Mouse (Mus musculus) right cerebral cortex, postnatal 4 days (tissue): ENCODE data around the gene Tpt1.
"Not testable (repeated sequence)": the region's sequence is repeated elsewhere in the genome, so short reads cannot be mapped to it uniquely, and the experiment has no call there.

ENCODE experiments used
- DNase-seq: peaks from one replicate; pipeline ENCODE4 v3.0.0-alpha.2; 2022

Gene Tpt1

DNA sequence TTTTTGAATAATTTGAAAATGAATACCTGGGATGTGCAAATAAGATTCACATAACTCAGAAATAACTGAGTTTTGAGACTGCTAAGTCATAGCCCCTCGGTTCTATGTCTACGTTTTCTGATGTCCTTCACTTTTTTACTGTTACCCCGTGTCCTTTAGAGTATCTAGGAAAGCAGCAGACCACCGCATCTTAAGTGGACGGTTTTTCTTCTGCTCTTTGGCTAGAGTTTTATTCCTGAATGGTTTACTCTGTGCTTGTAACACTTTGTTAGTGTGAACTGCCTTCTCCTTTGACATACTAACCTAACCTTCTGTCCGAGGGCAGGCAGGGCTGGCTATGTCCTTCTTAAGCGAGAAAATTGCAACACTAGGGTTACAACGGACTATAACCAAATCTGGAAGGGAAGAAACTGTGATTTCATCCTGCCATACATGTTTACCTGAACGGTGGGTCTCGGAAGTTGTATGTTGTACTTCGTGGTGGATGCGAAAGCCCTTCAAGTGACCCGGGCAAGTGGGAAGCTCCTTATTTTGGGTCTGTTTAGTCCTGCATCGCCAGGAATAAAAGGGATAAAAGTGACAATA lies 690 bp upstream of the Tpt1 start:
- DNase-seq, result no peak

DNA sequence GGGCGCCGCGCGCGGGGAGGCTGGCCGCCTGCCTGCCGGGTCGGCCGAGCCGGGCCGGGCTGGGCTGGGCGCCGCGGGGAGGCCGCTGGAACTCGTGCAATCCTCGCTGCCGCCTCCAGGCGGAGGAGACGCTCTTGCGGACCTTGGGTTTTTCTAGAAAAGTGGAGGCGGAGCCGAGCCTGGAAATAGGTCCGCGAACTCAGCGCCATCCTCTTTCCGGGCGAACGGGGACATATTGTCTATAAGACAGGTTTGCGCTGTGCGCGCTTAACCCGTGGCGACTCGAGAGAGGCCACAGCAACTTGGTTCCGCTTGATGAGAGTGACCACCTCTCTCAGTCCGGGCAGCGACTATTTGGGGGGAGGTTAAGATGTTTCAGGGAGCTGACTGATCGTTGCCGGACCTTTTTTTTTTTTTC lies 814 bp downstream of the Tpt1 start:
- peak; percentile 84 for DNase-seq

DNA sequence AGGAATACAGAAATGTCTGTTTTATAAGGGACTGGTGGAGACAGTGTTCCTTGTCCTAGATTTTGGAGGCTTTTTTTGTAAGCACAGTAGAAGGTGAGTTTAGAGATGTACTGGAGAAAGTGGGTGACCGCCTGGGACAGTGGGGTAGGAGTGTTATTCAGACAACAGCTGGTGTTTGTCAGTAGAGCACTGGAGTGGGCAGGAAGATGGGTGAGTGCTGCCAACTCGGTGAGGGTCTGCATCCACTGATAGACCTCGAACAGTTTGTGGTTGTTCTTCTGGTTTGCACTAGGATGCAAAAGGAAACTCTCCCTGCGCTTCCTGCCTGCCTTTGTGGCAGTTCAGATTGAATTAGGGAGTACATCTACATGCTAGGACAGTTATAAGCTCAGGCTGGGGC lies 2.8 kb downstream of the Tpt1 start:
- no peak for DNase-seq

DNA sequence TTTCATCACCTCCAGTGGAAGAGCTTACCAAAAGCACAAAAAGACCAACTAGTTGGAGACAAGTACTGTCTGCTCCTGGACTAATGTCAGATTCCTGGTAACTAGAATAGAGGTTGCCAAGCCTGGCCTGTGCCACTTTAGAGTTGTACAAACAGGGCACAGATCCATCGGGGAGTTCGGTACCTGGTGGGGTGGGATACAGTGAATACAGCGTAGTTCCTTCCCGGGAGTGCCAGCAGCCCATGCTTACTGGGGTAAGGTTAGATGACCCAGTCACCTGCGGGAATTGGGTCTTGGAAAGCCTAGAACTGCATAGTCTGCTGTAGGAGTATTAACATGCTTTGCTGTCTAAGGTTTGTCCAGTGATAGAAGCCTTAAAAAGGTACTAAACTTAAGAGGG lies 3.6 kb downstream of the Tpt1 start:
- DNase-seq, result no peak

DNA sequence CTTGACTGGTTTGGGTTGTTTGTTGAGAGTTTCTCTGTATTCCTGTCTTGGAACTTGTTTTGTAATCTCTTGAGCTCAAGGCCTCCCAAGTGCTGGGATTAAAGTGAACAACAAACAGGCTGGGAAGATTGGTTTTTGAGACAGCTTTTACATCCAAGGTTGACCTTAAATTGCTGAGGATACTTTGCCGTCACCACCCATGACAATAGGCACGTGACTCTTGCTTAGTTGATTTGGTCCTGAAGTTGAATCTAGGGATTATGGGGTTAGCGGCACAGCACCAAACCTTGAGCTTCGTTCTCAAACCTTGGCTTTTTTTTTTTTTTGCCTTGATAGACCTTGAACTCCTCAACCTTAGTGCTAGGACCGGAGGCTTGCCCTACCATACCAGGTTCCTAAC lies 4.3 kb downstream of the Tpt1 start:
- no peak for DNase-seq

DNA sequence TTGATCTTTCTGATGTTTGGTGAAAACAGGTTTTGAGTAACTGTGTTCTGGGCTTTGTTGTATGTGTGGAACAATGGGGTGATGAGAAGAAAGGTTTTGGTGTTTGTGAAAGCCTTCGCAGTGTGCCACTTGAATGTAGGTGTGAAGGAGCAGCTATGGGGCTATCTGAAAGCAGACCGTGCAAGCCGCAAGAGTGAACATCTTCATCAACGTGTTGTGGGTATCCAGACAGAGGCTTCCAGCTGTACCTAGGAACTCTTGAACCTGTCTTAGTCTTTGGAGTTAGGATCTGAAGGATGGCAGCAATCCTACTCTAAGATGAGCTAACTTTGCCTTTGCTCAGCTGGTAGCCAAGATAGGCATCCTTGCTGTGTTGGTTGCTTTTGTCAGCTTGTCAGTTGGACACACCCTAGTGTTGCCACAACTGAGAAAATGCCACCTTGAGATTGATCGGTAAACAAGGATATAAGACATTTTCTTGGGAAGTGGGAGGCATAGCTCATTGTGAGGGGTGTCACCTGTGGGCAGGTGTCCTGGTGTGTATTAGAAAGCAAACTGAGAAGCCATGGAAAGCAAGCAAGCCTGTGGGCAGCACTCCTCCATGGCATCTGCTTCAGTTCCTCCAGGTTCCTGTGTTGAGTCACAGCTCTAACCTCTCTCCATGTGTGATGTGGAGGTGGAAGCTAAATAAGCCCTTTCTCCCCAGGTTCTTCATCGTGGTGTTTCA lies 5.1 kb downstream of the Tpt1 start:
- no peak for DNase-seq

DNA sequence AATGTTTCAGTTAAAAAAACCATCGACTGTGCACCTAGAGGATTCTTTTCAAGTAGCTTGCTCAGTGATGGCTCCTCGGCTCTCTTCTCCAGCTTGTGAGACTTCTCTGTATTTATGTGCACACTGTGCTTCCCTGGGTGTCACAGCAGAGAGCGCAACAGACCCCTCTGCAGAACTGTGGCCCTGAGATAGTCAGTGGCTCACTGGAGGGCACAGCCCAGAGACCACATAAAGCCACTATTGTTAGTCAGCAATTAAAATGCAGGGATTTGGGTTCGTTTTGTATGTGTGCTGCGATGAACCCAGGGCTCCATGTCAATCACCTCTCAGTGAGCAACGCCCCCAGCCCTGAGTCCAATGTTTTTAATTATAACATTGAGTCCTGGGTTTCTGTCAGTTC lies 5.9 kb downstream of the Tpt1 start:
- no peak for DNase-seq

DNA sequence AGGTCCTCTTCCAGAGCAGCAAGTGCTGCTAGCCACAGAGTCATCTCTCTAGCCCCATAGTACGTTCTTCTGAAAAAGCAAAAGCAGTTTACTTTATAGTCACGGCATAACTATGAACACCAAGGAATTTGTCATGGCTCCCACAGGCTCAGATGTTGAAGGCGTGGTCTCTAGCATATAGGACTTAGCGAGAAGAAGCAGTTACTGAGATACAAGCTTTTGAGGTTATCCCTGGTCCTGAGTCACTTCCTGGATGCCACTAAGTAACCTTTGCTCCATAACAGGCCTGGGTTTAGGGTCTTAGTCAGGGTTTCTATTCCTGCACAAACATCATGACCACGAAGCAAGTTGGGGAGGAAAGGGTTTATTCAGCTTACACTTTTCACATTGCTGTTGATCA lies 7.1 kb downstream of the Tpt1 start:
- DNase-seq, result no peak

DNA sequence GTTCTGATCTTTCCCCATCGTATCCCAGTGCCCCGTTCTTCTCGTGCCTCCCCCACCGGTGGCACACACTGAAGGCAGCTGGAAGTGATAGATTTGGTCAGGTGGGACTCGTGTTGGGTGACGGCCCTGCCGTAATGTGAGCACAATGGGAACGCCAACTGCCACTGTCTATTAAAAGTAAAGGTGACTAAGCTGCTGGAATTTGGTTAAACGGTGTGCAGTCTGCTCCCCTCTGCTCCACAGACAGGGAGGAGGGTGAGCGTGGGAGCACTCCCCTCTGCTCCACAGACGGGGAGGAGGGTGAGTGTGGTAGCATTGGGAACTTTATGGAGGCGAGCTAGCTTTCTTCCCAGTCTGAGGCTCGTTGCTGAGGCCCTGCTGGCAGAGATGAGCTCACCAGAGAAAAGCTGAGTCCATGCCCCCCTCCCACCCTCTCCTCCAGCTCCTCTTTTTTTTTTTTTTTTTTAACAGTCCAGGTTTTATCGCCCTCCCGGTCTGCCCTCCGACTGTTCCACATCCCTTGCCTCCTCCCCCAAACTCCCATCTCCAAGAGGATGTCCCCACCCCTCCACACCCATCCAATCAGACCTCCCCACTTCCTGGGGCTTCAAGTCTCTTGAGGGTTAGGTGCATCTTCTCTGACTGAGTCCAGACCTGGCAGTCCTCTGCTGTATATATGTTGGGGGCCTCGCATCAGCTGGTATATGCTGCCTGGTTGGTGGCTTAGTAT lies 10.5 kb downstream of the Tpt1 start:
- DNase-seq, result no peak

DNA sequence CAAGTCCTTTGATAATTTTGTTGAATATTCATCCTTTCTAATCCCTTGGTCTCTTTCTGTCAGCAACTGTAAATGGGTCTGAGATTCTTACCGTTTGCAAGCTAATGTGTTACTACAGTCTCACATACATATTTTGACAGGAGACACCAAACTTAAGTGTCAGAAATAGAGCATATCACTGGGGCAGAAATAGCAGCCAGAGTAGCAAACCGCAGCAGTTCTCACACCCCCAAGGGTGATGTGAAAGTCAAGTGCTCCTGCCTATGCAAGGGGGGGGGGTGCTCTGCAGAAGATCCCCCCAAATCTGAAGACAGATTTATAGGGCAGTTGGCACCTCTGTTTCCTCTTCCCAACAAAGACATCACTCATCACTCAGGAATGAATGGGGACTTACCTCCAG lies 13.3 kb downstream of the Tpt1 start:
- no peak for DNase-seq

DNA sequence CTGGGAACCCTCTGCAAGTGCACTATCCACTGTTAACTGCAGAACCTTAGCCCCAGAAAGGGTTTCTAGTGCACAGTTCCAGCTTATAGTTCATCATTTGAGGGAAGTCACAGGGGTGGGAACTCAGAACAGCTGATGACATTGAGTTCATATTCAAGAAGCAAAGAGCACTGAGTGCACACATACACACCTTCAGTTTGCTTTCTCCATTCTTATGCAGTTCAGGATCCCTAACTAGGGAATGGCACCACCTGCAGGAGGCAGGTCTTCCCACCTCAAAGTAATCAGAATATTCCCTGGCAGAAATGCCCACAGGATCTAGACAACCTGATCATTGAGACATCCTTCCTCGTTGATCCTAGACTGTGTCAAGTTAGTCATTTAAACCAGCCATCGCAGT lies 14.7 kb downstream of the Tpt1 start:
- DNase-seq, result no peak

DNA sequence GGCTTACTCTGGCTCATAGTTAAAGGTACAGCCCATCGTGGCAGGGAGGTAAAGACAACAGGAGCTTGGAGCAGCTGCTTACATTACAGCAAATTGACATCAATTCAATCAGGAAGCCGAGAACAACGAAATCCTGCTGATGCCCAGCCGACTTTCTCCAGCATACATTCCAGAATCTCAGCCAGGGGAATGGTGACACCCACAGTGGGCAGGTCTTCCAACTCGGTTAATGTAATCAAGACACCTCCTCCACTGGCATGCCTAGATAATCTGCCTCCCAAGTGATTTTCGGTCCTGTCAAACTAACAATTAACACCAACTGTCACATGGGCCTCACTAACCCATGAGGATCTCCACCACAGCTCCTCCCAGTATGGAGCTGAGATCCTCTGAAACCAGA lies 17.8 kb downstream of the Tpt1 start:
- no peak for DNase-seq

DNA sequence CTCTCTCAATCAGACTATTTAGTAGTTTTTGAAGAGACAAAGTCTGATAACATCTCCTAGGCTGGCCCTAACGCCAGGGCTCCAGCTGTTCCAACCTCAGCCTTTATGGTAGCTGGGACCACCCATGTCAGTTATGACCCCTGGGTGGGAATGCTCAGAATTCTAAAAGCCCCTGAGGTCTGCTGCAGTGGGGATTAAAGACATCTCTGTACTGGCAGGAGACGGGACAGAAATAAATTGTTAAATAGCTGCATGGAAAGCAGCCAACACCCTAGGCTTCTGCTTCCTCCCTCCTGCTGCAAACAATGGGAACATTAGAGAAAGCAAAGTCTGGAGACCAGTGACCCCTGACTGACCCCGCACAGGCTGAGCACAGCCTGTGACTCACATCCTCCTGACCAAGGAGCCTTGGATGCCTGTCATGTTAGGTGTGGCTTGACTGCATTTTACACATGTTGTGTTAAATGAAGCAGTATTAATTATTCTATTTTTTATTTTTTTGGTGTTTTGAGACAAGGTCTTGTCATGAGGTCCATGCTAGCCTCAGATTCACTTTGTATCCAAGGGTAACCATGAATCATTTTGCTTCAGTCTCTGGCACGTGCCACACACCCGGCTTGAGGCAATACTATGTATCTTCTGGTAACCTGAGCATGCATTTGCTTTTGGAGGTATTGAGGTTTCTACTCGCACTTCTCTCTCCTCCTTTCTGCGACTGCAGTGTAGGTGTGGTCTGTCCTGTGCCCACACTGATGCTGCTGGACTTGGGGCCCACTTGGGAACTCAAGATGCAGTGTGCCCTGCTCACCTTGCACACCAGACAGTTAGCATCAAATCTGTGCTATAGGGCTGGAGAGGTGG lies 18.9 kb downstream of the Tpt1 start:
- no peak for DNase-seq

DNA sequence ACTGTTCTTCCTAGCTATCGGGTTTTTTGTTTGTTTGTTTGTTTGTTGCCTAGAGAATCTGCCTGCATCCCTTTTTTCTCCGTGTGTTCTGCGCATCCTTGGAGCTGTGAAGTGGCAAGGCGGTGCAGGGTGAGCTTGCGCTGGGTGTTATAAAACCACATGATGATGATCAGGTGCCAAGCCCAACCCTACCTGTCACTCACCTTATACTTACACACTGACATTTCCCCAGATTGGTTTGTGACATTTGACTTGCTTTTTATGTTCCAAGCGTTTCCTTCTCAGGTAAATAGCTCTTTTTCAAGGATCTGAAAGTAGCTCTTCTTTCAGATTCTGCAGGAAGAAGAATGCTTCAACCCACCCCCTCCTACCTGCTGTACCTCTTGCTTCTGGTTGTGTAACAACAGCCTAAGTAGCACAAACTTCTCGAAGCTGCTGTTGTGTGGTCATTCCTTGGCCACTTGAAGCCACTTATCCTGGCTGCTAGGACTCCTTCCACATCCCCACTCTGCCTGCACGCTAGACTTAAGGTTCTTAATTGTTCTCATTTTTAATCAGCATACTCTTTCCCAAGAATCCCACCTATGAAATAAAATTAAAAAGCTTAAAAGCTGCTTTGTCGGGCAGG lies 21.9 kb downstream of the Tpt1 start:
- no peak for DNase-seq

DNA sequence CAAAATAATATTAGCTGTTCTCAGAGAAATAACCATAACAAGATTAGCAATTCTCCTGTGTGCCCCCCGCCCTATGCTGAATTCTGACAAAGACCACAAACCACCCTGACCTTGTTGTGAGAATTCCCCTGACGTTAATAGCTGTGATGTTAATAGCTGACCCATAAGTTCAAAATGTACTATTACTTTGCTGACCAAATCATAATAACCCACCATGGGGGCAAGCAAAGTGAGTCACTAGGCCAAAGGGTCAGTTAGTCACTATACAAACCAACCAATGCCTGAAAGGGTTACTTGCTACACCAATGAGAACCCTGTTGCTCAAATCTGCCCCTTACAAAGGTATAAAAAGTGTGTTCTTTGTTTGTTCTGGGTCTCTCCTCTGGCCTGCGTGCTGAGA lies 23.1 kb downstream of the Tpt1 start:
- not testable (repeated sequence) for DNase-seq

DNA sequence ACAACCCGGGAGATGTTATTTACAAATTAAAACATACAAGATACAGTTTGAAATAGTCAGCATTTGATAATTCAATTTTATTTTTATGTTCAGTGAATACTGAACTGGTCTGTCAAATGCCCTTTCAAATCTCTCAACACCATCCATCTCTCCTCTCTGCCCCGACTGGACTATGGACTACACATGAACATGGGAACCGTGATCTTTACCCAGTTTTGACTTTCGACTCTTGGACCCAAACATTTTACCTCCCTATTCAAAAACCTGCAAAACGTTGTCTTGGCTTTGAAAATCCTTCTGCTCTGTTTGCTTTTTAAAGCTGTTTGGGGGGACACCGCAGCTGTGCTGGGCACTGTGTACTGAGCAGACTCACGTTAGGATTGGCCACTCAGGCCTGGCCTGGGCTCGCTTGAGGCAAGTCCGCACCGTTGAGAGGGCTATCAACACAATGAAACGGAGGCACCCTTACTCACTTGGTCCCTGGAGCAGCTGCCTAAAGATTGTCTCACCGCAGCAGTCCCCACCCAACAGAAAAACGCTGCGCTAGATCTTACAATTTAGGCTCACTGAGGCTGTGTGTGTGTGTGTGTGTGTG lies 25.0 kb downstream of the Tpt1 start:
- DNase-seq, result no peak

DNA sequence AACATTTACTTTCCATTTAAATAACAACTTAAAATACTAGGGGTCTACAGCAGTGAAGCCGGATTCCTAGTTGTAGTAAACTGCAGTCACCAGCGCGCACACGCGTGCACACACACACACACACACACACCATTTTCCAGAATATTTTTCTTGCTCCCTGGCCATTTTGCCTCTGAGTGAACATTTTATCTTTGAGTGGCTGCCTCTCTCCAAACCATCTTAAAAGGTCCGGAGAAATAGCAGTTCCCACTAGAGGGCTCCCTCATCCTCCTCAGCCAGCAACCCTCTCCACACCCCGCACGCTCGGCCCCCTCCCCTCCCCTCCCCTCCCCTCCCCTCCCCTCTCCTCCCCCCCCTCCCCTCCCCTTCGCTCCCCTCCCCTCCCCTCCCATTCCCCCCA lies 25.7 kb downstream of the Tpt1 start:
- DNase-seq, result peak; percentile 58

DNA sequence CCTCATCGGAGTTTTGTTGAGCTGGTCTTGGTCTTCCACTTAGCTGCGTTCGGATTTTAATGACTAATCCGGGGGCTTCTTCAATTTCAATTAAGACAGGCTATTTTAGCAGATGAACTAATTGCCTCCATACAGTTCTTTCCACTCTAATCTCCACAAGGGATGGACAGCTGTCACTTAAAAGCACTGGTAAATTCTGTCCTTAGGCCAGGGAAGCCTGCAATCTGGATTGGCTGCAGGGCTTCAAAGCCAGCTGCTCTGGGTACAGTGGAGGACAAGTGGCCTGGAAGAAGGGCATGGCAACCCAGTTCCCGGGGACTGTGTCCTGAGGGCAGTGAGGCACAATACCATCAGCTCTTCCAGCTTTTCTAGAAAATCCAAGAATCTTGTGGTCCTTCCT lies 26.2 kb downstream of the Tpt1 start:
- DNase-seq, result no peak

DNA sequence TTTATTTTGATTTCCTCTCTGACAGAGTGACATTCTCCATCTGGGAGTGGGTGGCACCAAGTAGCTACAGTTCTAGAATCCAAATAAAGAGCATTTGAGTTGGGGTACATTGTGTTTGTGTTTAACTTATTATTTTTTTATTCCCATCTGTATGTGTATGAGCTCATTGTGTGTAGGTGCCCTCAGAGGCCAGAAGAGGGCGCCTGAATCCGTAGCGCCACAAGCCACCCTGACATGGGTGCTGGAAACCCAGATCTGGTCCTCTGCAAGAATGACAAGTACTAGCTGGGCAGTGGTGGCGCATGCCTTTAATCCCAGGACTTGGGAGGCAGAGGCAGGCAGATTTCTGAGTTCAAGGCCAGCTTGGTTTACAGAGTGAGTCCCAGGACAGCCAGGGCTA lies 26.9 kb downstream of the Tpt1 start:
- no peak for DNase-seq

DNA sequence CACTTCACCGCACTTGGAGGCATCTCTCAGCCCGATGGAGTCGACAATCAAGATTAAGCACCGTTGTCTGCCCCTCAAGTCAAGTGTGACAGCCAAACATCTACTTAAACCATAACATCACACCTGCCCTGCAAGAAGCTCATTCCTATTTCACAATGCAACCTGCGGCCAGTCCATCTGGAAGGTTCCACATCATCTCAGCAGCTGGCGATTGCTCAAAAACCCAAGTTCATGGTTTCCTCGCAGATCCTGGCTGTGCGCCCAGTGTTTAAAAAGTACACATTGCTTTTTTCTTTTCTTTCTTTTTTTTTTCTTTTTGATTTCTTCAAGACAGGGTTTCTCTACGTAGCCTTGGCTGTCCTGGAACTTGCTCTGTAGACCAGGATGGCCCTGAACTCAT lies 28.7 kb downstream of the Tpt1 start:
- DNase-seq, result peak; percentile 31

DNA sequence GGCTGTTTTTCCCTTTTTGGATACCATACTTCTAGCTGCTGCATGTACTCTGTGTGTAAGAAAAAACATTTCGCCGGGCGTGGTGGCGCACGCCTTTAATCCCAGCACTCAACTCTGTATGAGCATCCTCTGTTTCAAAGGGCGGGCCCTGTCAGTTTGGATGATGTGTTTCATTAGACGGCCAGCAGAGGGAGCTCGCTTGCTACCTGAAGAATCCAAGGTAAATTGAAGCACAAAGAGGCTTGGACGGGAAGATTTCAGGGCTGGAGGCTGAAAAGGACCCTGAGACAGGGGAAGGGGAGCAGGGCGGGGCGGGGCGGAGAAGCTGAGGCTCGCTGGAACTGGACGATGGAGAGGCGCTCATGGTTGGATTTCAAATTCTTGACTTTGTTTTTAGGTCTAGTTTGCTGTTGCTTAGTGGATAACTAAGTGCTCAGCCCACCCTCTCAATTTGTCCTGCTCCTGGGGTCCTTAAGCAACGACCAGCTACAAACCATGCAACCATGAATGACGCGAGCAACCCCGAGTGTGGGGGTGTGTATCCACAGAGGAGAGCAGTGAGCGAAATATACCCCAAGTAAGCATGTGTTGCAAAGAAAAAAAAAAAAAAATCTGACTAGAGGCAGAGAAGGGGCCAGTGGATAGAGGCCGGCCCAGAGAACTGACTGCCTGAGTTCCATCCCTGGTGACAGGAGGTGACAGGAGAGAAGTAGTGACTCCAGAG lies 31.6 kb downstream of the Tpt1 start:
- DNase-seq, result peak; percentile 87

DNA sequence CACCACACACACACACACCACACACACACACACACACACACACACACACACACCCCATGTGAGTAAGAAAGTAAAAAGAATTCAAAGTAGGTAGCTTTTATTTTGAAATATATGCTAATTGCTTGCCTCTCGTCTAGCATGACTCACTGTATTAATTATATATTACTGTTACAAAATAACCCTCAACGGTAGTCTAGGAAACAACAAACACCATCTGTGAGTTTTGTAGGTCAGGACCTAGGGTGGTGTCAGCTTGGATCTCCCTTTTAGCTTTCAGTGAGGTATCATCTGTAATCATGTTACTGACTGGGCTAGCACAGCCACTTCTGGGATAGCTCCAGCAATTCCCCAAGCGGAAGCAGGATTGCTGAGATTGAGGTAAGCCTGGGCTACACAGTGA lies 32.4 kb downstream of the Tpt1 start:
- DNase-seq, result no peak
